Mouse (Mus musculus): ENCODE results near the gene Tjp2.

The Tjp2 gene

DNA sequence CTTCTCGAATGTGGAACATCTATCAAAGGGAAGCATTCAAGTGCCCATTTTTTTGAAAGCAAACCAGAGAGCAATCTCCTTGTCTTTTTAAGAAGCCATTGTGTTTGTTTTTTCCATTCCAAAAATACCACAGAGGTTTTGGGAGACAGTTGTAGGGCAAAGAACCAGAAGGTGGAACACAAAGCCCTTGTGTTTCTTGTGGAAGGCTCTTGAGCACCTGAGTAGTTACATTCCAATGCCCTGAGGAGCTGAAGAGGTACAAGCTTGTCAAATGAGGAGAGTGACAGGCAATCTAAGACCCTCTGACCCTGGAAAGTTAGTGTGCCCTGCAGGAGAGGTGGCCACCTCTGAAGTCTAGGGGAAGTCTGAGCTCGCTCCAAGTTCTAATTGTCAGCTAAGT, 174.3 kb downstream of the Tjp2 start:
- no peak for DNase-seq

DNA sequence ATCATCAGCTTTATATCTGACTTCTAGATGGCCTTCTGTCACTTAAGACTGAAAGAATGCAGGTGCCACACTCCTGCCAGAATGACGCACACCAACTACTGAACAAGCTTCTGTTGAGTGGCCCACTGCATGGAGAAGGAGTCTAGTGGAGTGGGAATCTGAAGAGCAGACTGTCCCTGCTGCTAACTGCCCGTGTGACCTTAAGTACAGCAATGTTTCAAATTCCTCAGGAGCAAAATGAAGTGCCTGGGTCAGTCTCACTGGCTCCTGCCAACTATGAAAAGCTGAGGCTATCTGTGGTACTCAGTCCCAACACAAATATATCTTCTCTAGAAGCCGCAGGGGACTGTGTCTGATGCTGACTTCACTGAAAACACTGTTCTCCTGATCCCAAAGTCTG, 175.5 kb downstream of the Tjp2 start:
- DNase-seq: no peak

DNA sequence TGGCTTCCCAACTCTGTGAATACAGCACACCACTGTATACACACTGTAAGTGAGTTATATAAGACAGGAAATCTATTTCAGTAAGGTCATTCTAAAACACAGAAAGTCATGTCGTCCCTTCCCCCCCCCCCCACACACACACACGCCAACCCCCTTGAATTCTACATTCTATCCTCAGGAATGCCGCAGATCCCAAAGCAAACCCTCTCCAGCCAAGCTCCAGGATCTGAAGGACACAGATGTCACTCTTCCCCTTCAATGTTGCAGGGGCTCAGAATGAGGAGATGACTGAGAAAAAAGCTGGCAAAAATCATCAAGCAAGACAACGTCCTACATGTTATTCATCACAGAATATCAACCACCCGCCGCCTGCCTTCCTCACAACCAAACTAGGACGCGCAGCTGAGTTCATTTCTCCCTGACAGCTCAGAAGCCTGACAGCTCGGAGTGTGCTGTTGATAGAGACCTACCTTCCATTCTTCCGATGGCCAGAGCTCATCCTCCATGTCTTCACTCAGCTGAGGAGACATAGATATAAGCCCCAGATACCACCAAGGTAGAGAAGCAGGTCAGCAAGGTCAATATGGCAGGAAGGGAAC, 178.3 kb downstream of the Tjp2 start:
- DNase-seq: no peak
